Mouse (Mus musculus) midbrain, embryonic 16.5 days (tissue): ENCODE results near the gene Gm20388. TPM values are rescaled to one million over a fixed set of nuclear protein-coding genes. Genes with fewer than 3 reads are reported as not detected.
A peak's percentile ranks its signal among the peaks of the same experiment; 100 is the strongest.

ENCODE experiments used
- ATAC-seq: fragments of 200-750 bp; cut with Nextera tagmentation; 2 replicates; pipeline ENCODE4 v1.8.0; 2017; ENCODE audit warnings: moderate TSS enrichment
- H3K27ac ChIP-seq: fragments of 300-500 bp; sonication (generic); 2 replicates; pipeline ENCODE4 v1.5.1; 2014; ENCODE audit warnings: mild to moderate bottlenecking, low read length, mixed read lengths
- H3K27me3 ChIP-seq: fragments of 300-500 bp; sonication (generic); 2 replicates; pipeline ENCODE4 v1.6.1; 2014; ENCODE audit warnings: low read depth, low read length, mixed read lengths; ENCODE audit not compliant: control insufficient read depth, insufficient read depth
- H3K36me3 ChIP-seq: fragments of 300-500 bp; sonication (generic); 2 replicates; pipeline ENCODE4 v1.6.1; 2014; ENCODE audit warnings: mild to moderate bottlenecking, low read length, moderate library complexity, mixed read lengths; ENCODE audit not compliant: control insufficient read depth, insufficient read depth
- H3K4me1 ChIP-seq: fragments of 300-500 bp; sonication (generic); 2 replicates; pipeline ENCODE4 v1.6.1; 2014; ENCODE audit warnings: mild to moderate bottlenecking, low read length, mixed read lengths; ENCODE audit not compliant: control insufficient read depth, insufficient read depth
- H3K4me2 ChIP-seq: fragments of 300-500 bp; sonication (generic); 2 replicates; pipeline ENCODE4 v1.6.1; 2014; ENCODE audit warnings: mild to moderate bottlenecking, low read length, mixed read lengths
- H3K4me3 ChIP-seq: fragments of 300-500 bp; sonication (generic); 2 replicates; pipeline ENCODE4 v1.5.1; 2014; ENCODE audit warnings: low read depth, mild to moderate bottlenecking, low read length, moderate library complexity, mixed read lengths
- H3K9ac ChIP-seq: fragments of 300-500 bp; sonication (generic); 2 replicates; pipeline ENCODE4 v1.6.1; 2014; ENCODE audit warnings: low read depth, low read length, mixed read lengths
- H3K9me3 ChIP-seq: fragments of 300-500 bp; sonication (generic); replicated peaks from 2 replicates; pipeline ENCODE4 v1.6.1; 2014; ENCODE audit warnings: mild to moderate bottlenecking, low read length, mixed read lengths; ENCODE audit not compliant: control insufficient read depth, poor library complexity, severe bottlenecking
- WGBS: fragments of 180-500 bp; shearing (Covaris S2); extraction: QIAGEN DNeasy Blood & Tissue Kit; methylation state at CpG from one replicate; pipeline ENCODE4 v1.1.7; 2014; 5-methylcytosine and 5-hydroxymethylcytosine counted together
- polyA plus RNA-seq: library from polyadenylated mRNA; unstranded; fragments of >200 nt; fragmentation: Nextera tagmentation; extraction: Ambion mirVana; gene quantifications from 2 replicates; pipeline ENCODE4 v1.2.1, GENCODE M21; 2015

Gene Gm20388
- polyA plus RNA-seq, 1 experiment from 2014 or later = 7.5 TPM

- H3K27ac ChIP-seq = no peak overlapping the region
- H3K9ac ChIP-seq = 0 out of 2 replicates have a peak overlapping the region, but pooled peaks have one; percentile 6
- H3K4me2 ChIP-seq = no peak overlapping the region
- no peaks in the 10 kb centered on the region for H3K9me3 ChIP-seq
- H3K4me1 ChIP-seq = 0 out of 2 replicates have a peak, but pooled peaks cover 2% of the 10 kb centered on the region
- no peak overlapping the region for H3K4me3 ChIP-seq
- WGBS = 83% methylated on average over 8 of the region's 8 CpGs
- peaks cover 8% of the 10 kb centered on the region for H3K36me3 ChIP-seq
- no peaks in the 10 kb centered on the region for H3K27me3 ChIP-seq
- no peak for ATAC-seq
Measured at GRCm38 (mm10) chr8:122020050-122020771, 2109.6 kb downstream of the Gm20388 start.

GRCm38 (mm10) chr8:122021725-122022124 is 2111.1 kb downstream of the Gm20388 start:
- no peaks in the 10 kb centered on the region for H3K9me3 ChIP-seq
- no peaks in the 10 kb centered on the region for H3K27me3 ChIP-seq
- 89% methylated on average over 2 of the region's 2 CpGs for WGBS
- no peak for ATAC-seq
- H3K27ac ChIP-seq = no peak overlapping the region
- H3K36me3 ChIP-seq = peaks cover 22% of the 10 kb centered on the region
- no peak overlapping the region for H3K4me3 ChIP-seq
- H3K9ac ChIP-seq = no peak overlapping the region
- 0 out of 2 replicates have a peak, but pooled peaks cover 2% of the 10 kb centered on the region for H3K4me1 ChIP-seq
- H3K4me2 ChIP-seq = no peak overlapping the region

- no peak overlapping the region for H3K9ac ChIP-seq
- H3K36me3 ChIP-seq = peaks cover 24% of the 10 kb centered on the region
- no peak overlapping the region for H3K4me3 ChIP-seq
- 85% methylated on average over 6 of the region's 6 CpGs for WGBS
- no peaks in the 10 kb centered on the region for H3K9me3 ChIP-seq
- H3K27me3 ChIP-seq = no peaks in the 10 kb centered on the region
- ATAC-seq = no peak
- 0 out of 2 replicates have a peak, but pooled peaks cover 2% of the 10 kb centered on the region for H3K4me1 ChIP-seq
- H3K4me2 ChIP-seq = no peak overlapping the region
- no peak overlapping the region for H3K27ac ChIP-seq
Measured at GRCm38 (mm10) chr8:122022274-122022673, 2111.6 kb downstream of the Gm20388 start.

GRCm38 (mm10) chr8:122022705-122023104 is 2112.1 kb downstream of the Gm20388 start:
- no peak overlapping the region for H3K4me2 ChIP-seq
- 0 out of 2 replicates have a peak, but pooled peaks cover 2% of the 10 kb centered on the region for H3K4me1 ChIP-seq
- no peak overlapping the region for H3K9ac ChIP-seq
- H3K9me3 ChIP-seq = no peaks in the 10 kb centered on the region
- 75% methylated on average over 4 of the region's 4 CpGs for WGBS
- H3K36me3 ChIP-seq = peaks cover 24% of the 10 kb centered on the region
- ATAC-seq = no peak
- no peak overlapping the region for H3K27ac ChIP-seq
- H3K4me3 ChIP-seq = no peak overlapping the region
- no peaks in the 10 kb centered on the region for H3K27me3 ChIP-seq

- 89% methylated on average over 9 of the region's 9 CpGs for whole genome bisulfite sequencing
- Histone ChIP-seq H3K9ac (no peak overlapping the region), H3K27me3 (no peaks in the 10 kb centered on the region), H3K9me3 (no peaks in the 10 kb centered on the region), H3K4me1 (peaks cover 2% of the 10 kb centered on the region; the same call in 1 of the 2 replicates), H3K4me3 (no peak overlapping the region), H3K36me3 (peaks cover 24% of the 10 kb centered on the region), H3K4me2 (no peak overlapping the region), H3K27ac (no peak overlapping the region)
- no peak for ATAC-seq
Measured at GRCm38 (mm10) chr8:122025546-122025945, 2114.9 kb downstream of the Gm20388 start.

- Histone ChIP-seq H3K4me1 (peaks cover 6% of the 10 kb centered on the region), H3K4me3 (no peak overlapping the region), H3K27ac (no peak overlapping the region), H3K4me2 (no peak overlapping the region), H3K27me3 (no peaks in the 10 kb centered on the region), H3K36me3 (peaks cover 24% of the 10 kb centered on the region), H3K9ac (no peak overlapping the region), H3K9me3 (no peaks in the 10 kb centered on the region)
- 82% methylated on average over 4 of the region's 4 CpGs for WGBS
- ATAC-seq = no peak
Measured at GRCm38 (mm10) chr8:122028116-122028515, 2117.5 kb downstream of the Gm20388 start.

- H3K4me1 ChIP-seq = peaks cover 6% of the 10 kb centered on the region
- 17% methylated on average over 7 of the region's 7 CpGs for WGBS
- H3K9ac ChIP-seq = no peak overlapping the region
- H3K9me3 ChIP-seq = no peaks in the 10 kb centered on the region
- no peak overlapping the region for H3K4me3 ChIP-seq
- peaks cover 9% of the 10 kb centered on the region for H3K36me3 ChIP-seq
- no peak overlapping the region for H3K27ac ChIP-seq
- no peak overlapping the region for H3K4me2 ChIP-seq
- no peaks in the 10 kb centered on the region for H3K27me3 ChIP-seq
- no peak for ATAC-seq
Measured at GRCm38 (mm10) chr8:122030965-122031364, 2120.3 kb downstream of the Gm20388 start.

- Histone ChIP-seq H3K27ac (no peak overlapping the region), H3K4me1 (peaks cover 6% of the 10 kb centered on the region), H3K9ac (no peak overlapping the region), H3K4me3 (no peak overlapping the region), H3K27me3 (no peaks in the 10 kb centered on the region), H3K4me2 (no peak overlapping the region), H3K9me3 (no peaks in the 10 kb centered on the region), H3K36me3 (no peaks in the 10 kb centered on the region)
- WGBS = 76% methylated on average over 9 of the region's 9 CpGs
- ATAC-seq = no peak
Measured at GRCm38 (mm10) chr8:122032741-122033140, 2122.1 kb downstream of the Gm20388 start.

- Histone ChIP-seq H3K9me3 (no peaks in the 10 kb centered on the region), H3K9ac (no peak overlapping the region), H3K27me3 (no peaks in the 10 kb centered on the region), H3K27ac (no peak overlapping the region), H3K4me1 (peaks cover 6% of the 10 kb centered on the region), H3K36me3 (no peaks in the 10 kb centered on the region), H3K4me3 (no peak overlapping the region), H3K4me2 (no peak overlapping the region)
- 66% methylated on average over 7 of the region's 7 CpGs for whole genome bisulfite sequencing
- no peak for ATAC-seq
Measured at GRCm38 (mm10) chr8:122035543-122035942, 2124.9 kb downstream of the Gm20388 start.
